Mouse (Mus musculus): ENCODE results near the gene Foxj3. TPM values are rescaled to one million over a fixed set of nuclear protein-coding genes. Genes with fewer than 3 reads are reported as not detected.

The Foxj3 gene
- polyA plus RNA-seq, 1 experiment from 2014 or later = 30.7 TPM

DNA sequence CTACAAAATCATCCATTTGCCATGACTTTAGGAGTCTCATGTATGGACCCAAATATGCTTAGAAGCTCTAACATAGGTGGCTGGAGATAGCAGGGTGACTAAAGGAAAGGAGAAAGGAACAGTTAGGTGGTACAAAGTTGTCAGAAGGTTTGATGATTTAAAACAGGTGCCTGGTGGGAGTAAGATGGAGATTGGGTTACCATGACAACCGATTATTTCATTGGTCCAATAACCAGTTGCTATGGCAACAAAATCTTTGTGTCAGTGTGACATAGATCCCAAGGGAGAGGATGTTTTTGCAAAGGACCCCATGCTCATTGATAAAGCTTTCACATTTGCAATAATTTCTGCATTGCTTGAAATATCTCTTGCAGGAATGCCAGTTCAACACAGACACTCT, 12.8 kb upstream of the Foxj3 start:
- Histone ChIP-seq H3K4me2 (ENCODE audit: low read depth, low read length) (no peak overlapping the region), H3K4me1 (ENCODE audit: control insufficient read depth, insufficient read depth, low read length) (0 out of 2 replicates have a peak, but pooled peaks cover 5% of the 10 kb centered on the region), H3K9ac (replicated peaks; ENCODE audit: low read depth, low read length) (no peak overlapping the region), H3K27ac (ENCODE audit: low read depth, low read length) (peak overlapping the region; percentile 72), H3K4me3 (ENCODE audit: low read depth, low read length) (no peak overlapping the region), H3K27me3 (ENCODE audit: control insufficient read depth, insufficient read depth, low read length) (no peaks in the 10 kb centered on the region), H3K9me3 (ENCODE audit: control insufficient read depth, low read length) (no peaks in the 10 kb centered on the region), H3K36me3 (ENCODE audit: control insufficient read depth, insufficient read depth, low read length) (no peaks in the 10 kb centered on the region)
- ATAC-seq (ENCODE audit: low read depth) = no peak
- WGBS = 76% methylated on average over 1 of the region's 1 CpGs

DNA sequence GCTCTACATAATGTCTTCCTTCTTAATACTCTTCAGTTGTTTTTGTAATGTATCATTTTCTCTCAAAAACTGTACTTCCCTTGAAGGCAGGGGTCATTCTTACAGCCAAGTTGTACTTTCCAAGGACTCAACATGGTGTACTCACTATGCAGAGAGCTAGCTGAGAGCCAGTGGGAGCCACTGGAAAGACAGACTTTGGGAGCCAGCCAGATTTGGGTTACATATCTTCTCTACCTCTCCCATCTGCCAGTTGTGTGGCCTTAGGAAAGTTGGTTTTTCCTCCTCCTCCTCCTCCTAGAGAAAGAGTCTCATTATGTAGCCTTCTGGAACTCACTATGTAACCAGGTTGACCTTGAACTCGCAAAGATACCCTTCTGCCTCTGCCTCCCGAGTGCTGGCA, 12.3 kb upstream of the Foxj3 start:
- no peak for ATAC-seq (ENCODE audit: low read depth)
- no peak overlapping the region for H3K9ac ChIP-seq (replicated peaks; ENCODE audit: low read depth, low read length)
- WGBS = 92% methylated on average over 2 of the region's 2 CpGs

DNA sequence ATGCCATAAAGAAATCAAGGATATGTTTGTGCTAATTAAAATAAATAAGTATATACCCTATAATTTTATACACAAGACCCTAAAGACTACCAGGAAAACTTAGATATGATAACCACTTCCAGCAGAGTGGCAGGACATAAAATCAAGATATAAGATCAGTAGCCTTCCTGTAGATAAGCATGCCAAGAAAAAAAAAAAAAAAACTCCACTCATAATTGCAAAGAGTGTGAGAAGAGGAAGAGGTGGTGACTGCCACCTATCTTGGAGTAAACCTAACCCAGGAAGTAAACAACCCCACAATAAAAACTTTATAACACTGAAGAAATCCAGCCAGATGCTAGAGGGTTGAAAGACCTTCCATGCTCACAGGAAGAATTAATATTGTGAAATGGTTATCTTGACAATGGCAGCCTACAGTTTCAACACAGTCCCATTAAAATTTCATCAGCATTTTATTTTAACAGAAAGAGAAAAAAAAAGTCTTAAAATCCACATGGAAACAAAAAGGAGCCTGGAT, 10.4 kb upstream of the Foxj3 start:
- H3K36me3 ChIP-seq (ENCODE audit: control insufficient read depth, insufficient read depth, low read length) = no peaks in the 10 kb centered on the region
- ATAC-seq (ENCODE audit: low read depth) = no peak
- no peaks in the 10 kb centered on the region for H3K9me3 ChIP-seq (ENCODE audit: control insufficient read depth, low read length)
- H3K4me1 ChIP-seq (ENCODE audit: control insufficient read depth, insufficient read depth, low read length) = 0 out of 2 replicates have a peak, but pooled peaks cover 5% of the 10 kb centered on the region
- H3K4me2 ChIP-seq (ENCODE audit: low read depth, low read length) = no peak overlapping the region
- H3K27me3 ChIP-seq (ENCODE audit: control insufficient read depth, insufficient read depth, low read length) = no peaks in the 10 kb centered on the region
- no peak overlapping the region for H3K9ac ChIP-seq (replicated peaks; ENCODE audit: low read depth, low read length)
- no peak overlapping the region for H3K4me3 ChIP-seq (ENCODE audit: low read depth, low read length)
- H3K27ac ChIP-seq (ENCODE audit: low read depth, low read length) = no peak overlapping the region

More for the DNA sequence above, 12.3 kb upstream of the Foxj3 start:
- Histone ChIP-seq H3K36me3 (ENCODE audit: control insufficient read depth, insufficient read depth, low read length) (no peaks in the 10 kb centered on the region), H3K9me3 (ENCODE audit: control insufficient read depth, low read length) (no peaks in the 10 kb centered on the region), H3K27ac (ENCODE audit: low read depth, low read length) (peak overlapping the region; percentile 72), H3K4me2 (ENCODE audit: low read depth, low read length) (no peak overlapping the region), H3K4me3 (ENCODE audit: low read depth, low read length) (no peak overlapping the region), H3K27me3 (ENCODE audit: control insufficient read depth, insufficient read depth, low read length) (no peaks in the 10 kb centered on the region), H3K4me1 (ENCODE audit: control insufficient read depth, insufficient read depth, low read length) (0 out of 2 replicates have a peak, but pooled peaks cover 5% of the 10 kb centered on the region)

GRCm38 (mm10) chr4:119531813-119532212, 5.0 kb upstream of the Foxj3 start:
- no peak overlapping the region for H3K4me2 ChIP-seq (ENCODE audit: low read depth, low read length)
- H3K36me3 ChIP-seq (ENCODE audit: control insufficient read depth, insufficient read depth, low read length) = no peaks in the 10 kb centered on the region
- WGBS = 73% methylated on average over 2 of the region's 2 CpGs
- H3K4me1 ChIP-seq (ENCODE audit: control insufficient read depth, insufficient read depth, low read length) = no peaks in the 10 kb centered on the region
- H3K27ac ChIP-seq (ENCODE audit: low read depth, low read length) = no peak overlapping the region
- H3K4me3 ChIP-seq (ENCODE audit: low read depth, low read length) = no peak overlapping the region
- no peaks in the 10 kb centered on the region for H3K27me3 ChIP-seq (ENCODE audit: control insufficient read depth, insufficient read depth, low read length)
- ATAC-seq (ENCODE audit: low read depth) = no peak
- no peaks in the 10 kb centered on the region for H3K9me3 ChIP-seq (ENCODE audit: control insufficient read depth, low read length)
- no peak overlapping the region for H3K9ac ChIP-seq (replicated peaks; ENCODE audit: low read depth, low read length)

GRCm38 (mm10) chr4:119535103-119535502, 1.7 kb upstream of the Foxj3 start:
- Histone ChIP-seq H3K9me3 (ENCODE audit: control insufficient read depth, low read length) (no peaks in the 10 kb centered on the region), H3K36me3 (ENCODE audit: control insufficient read depth, insufficient read depth, low read length) (no peaks in the 10 kb centered on the region), H3K4me2 (ENCODE audit: low read depth, low read length) (no peak overlapping the region), H3K9ac (replicated peaks; ENCODE audit: low read depth, low read length) (no peak overlapping the region), H3K4me1 (ENCODE audit: control insufficient read depth, insufficient read depth, low read length) (no peaks in the 10 kb centered on the region), H3K27me3 (ENCODE audit: control insufficient read depth, insufficient read depth, low read length) (no peaks in the 10 kb centered on the region), H3K4me3 (ENCODE audit: low read depth, low read length) (no peak overlapping the region), H3K27ac (ENCODE audit: low read depth, low read length) (no peak overlapping the region)
- ATAC-seq (ENCODE audit: low read depth) = no peak
- 54% methylated on average over 4 of the region's 4 CpGs for WGBS

DNA sequence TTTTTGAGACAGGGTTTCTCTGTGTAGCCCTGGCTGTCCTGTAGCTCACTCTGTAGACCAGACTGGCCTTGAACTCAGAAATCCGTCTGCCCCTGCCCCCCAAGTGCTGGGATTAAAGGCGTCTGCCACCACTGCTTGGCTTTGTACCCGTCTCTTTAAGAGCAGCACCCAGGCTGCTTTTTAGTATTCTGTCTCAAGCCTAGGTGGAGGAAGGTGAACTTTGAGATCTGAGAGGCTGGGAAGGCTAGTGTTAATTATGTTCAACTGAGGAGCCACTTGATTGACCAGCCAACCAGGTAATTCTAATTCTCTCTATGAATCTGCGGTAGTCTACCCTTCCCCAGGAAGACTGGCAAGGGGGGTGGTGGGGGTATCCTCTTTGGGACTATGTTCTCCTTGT, 632 bp downstream of the Foxj3 start:
- Histone ChIP-seq H3K27ac (ENCODE audit: low read depth, low read length) (no peak overlapping the region), H3K4me2 (ENCODE audit: low read depth, low read length) (no peak overlapping the region), H3K27me3 (ENCODE audit: control insufficient read depth, insufficient read depth, low read length) (no peaks in the 10 kb centered on the region), H3K4me1 (ENCODE audit: control insufficient read depth, insufficient read depth, low read length) (peaks cover 6% of the 10 kb centered on the region; the same call in 1 of the 2 replicates), H3K4me3 (ENCODE audit: low read depth, low read length) (no peak overlapping the region), H3K9me3 (ENCODE audit: control insufficient read depth, low read length) (no peaks in the 10 kb centered on the region), H3K9ac (replicated peaks; ENCODE audit: low read depth, low read length) (no peak overlapping the region), H3K36me3 (ENCODE audit: control insufficient read depth, insufficient read depth, low read length) (no peaks in the 10 kb centered on the region)
- no peak for ATAC-seq (ENCODE audit: low read depth)
- 86% methylated on average over 4 of the region's 4 CpGs for WGBS

DNA sequence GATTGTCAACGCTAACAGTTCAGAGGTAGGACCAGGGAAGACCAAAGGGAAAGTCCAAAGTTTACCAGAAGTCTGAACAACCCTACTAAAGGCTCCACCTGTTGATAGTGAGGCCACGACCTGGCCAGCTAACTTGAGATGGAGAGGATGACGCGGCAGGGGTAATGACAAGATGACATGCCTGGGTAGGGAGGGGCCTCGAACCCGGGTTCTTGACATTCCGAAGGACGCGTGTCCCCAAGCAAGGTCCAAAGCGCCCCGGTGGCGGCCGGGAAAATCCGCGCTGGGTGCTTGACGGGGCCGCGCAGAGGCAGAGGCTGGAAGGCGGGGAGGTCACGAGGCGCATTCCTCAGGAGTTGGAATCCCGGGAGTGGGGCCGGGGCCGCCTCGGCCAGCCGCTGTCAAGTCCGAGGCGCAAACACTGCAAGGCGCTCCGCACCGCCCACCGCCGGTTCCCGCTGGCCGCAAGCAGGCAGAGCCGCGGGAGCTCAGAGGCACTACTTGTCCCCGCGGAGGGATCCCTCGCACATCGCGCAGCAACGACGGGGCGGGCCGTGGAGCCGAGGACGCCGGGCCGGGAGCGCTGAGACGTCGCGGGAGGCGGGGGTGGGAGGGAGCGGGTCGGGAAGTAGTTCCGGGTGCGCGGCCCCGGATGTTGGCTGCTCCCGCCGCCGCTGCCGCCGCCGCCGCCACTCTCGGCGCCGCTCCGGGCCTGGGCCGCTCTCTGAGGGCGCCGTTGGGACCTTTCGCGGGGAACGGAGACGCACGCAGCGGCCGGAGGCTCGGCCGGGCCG, 2.4 kb downstream of the Foxj3 start, which contains the start of gene Frg2f1:
Frg2f1 (minus strand) TSS at position 499 of the 794 bp plus-strand sequence.
- peaks cover 6% of the 10 kb centered on the region; the same call in 1 of the 2 replicates for H3K4me1 ChIP-seq (ENCODE audit: control insufficient read depth, insufficient read depth, low read length)
- H3K27me3 ChIP-seq (ENCODE audit: control insufficient read depth, insufficient read depth, low read length) = no peaks in the 10 kb centered on the region
- under 1% methylated on average over 58 of the region's 85 CpGs for WGBS
- no peaks in the 10 kb centered on the region for H3K36me3 ChIP-seq (ENCODE audit: control insufficient read depth, insufficient read depth, low read length)
- peak within 1 kb of the TSS; percentile 97 for H3K27ac ChIP-seq (ENCODE audit: low read depth, low read length)
- H3K9ac ChIP-seq (replicated peaks; ENCODE audit: low read depth, low read length) = peak within 1 kb of the TSS; percentile 94
- H3K4me3 ChIP-seq (ENCODE audit: low read depth, low read length) = peak within 1 kb of the TSS; percentile 96
- H3K4me2 ChIP-seq (ENCODE audit: low read depth, low read length) = peak within 1 kb of the TSS; percentile 76
- no peaks in the 10 kb centered on the region for H3K9me3 ChIP-seq (ENCODE audit: control insufficient read depth, low read length)
- peak; percentile 94 for ATAC-seq (ENCODE audit: low read depth)

GRCm38 (mm10) chr4:119539836-119540532, 3.2 kb downstream of the Foxj3 start:
- H3K4me3 ChIP-seq (ENCODE audit: low read depth, low read length) = peak overlapping the region; percentile 96
- peak overlapping the region; percentile 94 for H3K9ac ChIP-seq (replicated peaks; ENCODE audit: low read depth, low read length)
- peak overlapping the region; percentile 97 for H3K27ac ChIP-seq (ENCODE audit: low read depth, low read length)
- under 1% methylated on average over 34 of the region's 76 CpGs for WGBS
- peak; percentile 84 for ATAC-seq (ENCODE audit: low read depth)
- H3K4me1 ChIP-seq (ENCODE audit: control insufficient read depth, insufficient read depth, low read length) = peaks cover 6% of the 10 kb centered on the region; the same call in 1 of the 2 replicates
- peak overlapping the region; percentile 76 for H3K4me2 ChIP-seq (ENCODE audit: low read depth, low read length)
- no peaks in the 10 kb centered on the region for H3K36me3 ChIP-seq (ENCODE audit: control insufficient read depth, insufficient read depth, low read length)
- no peaks in the 10 kb centered on the region for H3K9me3 ChIP-seq (ENCODE audit: control insufficient read depth, low read length)
- H3K27me3 ChIP-seq (ENCODE audit: control insufficient read depth, insufficient read depth, low read length) = no peaks in the 10 kb centered on the region

GRCm38 (mm10) chr4:119540533-119540890, 3.7 kb downstream of the Foxj3 start:
- no peaks in the 10 kb centered on the region for H3K9me3 ChIP-seq (ENCODE audit: control insufficient read depth, low read length)
- H3K4me3 ChIP-seq (ENCODE audit: low read depth, low read length) = peak overlapping the region; percentile 96
- ATAC-seq (ENCODE audit: low read depth) = no peak
- H3K4me2 ChIP-seq (ENCODE audit: low read depth, low read length) = peak overlapping the region; percentile 76
- WGBS = 7% methylated on average over 10 of the region's 10 CpGs
- H3K27me3 ChIP-seq (ENCODE audit: control insufficient read depth, insufficient read depth, low read length) = no peaks in the 10 kb centered on the region
- no peaks in the 10 kb centered on the region for H3K36me3 ChIP-seq (ENCODE audit: control insufficient read depth, insufficient read depth, low read length)
- peaks cover 6% of the 10 kb centered on the region; the same call in 1 of the 2 replicates for H3K4me1 ChIP-seq (ENCODE audit: control insufficient read depth, insufficient read depth, low read length)
- peak overlapping the region; percentile 97 for H3K27ac ChIP-seq (ENCODE audit: low read depth, low read length)
- peak overlapping the region; percentile 94 for H3K9ac ChIP-seq (replicated peaks; ENCODE audit: low read depth, low read length)

All from neural tube, embryonic 14.5 days (tissue).